9 mouse cellular contexts compared by ENCODE assay signal in genomic region chr1:133911456-133911855, GRCm38 (mm10). TPM values are rescaled to one million over a fixed set of nuclear protein-coding genes. Genes with fewer than 3 reads are reported as not detected.
DNase-seq lines count a peak whose midpoint lies in the region; ATAC-seq and TF ChIP-seq lines count a peak whose summit lies in the region.
"Had no signal": no experiment of that assay in that cellular context is flagged by ENCODE, and none has a peak within 500 bp of the region (broad histone marks: within the 10 kb centered on the region; RNA-seq: fewer than 3 reads in every experiment).

No protein-coding gene starts in this region.

- no peak for TF ChIP-seq EP300 in CH12.LX (IDR thresholded peaks at IDR 0.05; ENCODE audit: low read length)

- H3K79me2 ChIP-seq in CH12.LX (replicated peaks; ENCODE audit: control insufficient read depth, extremely low read depth, insufficient read depth, poor library complexity, severe bottlenecking): no peaks in the 10 kb centered on the region

- dilution Hi-C loops in CH12.LX (cut with MboI; ENCODE audit: extremely low pct_ligation_motif_present, extremely low pct_unique_long_range_greater_than_20kb, low sequenced_read_pairs): no loop called here

- H3K36me3 ChIP-seq in kidney, embryonic 16.5 days (ENCODE audit: insufficient read depth, low read length): no peaks in the 10 kb centered on the region
- H3K36me3 ChIP-seq in CH12.LX (replicated peaks in 1 of 2; ENCODE audit: control insufficient read depth in 1 of 2, insufficient read depth in 1 of 2, low read length in 1 of 2): no peaks in the 10 kb centered on the region
- H3K36me3 ChIP-seq: limb, embryonic 13.5 days had no signal

- WGBS in kidney, embryonic 16.5 days: 25% methylated on average over 4 of the region's 4 CpGs

- peak; percentile 74 for TF ChIP-seq RAD21 in CH12.LX (IDR thresholded peaks at IDR 0.05; ENCODE audit: low read depth, low read length)

- no peak for TF ChIP-seq POLR2A in CH12.LX (IDR thresholded peaks at IDR 0.05; ENCODE audit: low read depth, low read length)
- no peak for TF ChIP-seq POLR2A in embryonic fibroblast, embryonic 13.5 days (IDR thresholded peaks at IDR 0.05; ENCODE audit: low read depth, low read length)

- H3K9me3 ChIP-seq in kidney, embryonic 16.5 days (ENCODE audit: low read length): no peaks in the 10 kb centered on the region
- no peaks in the 10 kb centered on the region for H3K9me3 ChIP-seq in CH12.LX (replicated peaks; ENCODE audit: low read length)
- H3K9me3 ChIP-seq: limb, embryonic 13.5 days had no signal

- H3K4me3 ChIP-seq in kidney, embryonic 16.5 days (ENCODE audit: low read length): no peak overlapping the region
- no peak overlapping the region for H3K4me3 ChIP-seq in CH12.LX (replicated peaks in 1 of 3; ENCODE audit: low read depth in 2 of 3, low read length in 2 of 3, poor library complexity in 1 of 3)
- H3K4me3 ChIP-seq in embryonic fibroblast, embryonic 13.5 days (ENCODE audit: insufficient read depth, low read length): no peak overlapping the region
- H3K4me3 ChIP-seq: limb, embryonic 13.5 days had no signal

- DNase-seq in kidney, adult 18-20 months: peak; percentile 52
- DNase-seq in CH12.LX (ENCODE audit: extremely low read depth): peak; percentile 59
- peak; percentile 80 for DNase-seq in adrenal gland, postnatal 25 days
- peak; percentile 66 to 71 for DNase-seq in kidney, postnatal 25 days
- DNase-seq in mesoderm, embryonic 11.5 days (ENCODE audit: low read depth, low spot score): peak; percentile 85

- no peaks in the 10 kb centered on the region for H3K27me3 ChIP-seq in kidney, embryonic 16.5 days (ENCODE audit: insufficient read depth, low read length)
- peaks cover 89% of the 10 kb centered on the region for H3K27me3 ChIP-seq in CH12.LX (replicated peaks)

- ATAC-seq in kidney, embryonic 16.5 days (ENCODE audit: low FRiP score, low TSS enrichment): no peak
- no peak; the same call in 1 of the 2 replicates for ATAC-seq in frontal cortex, adult (ENCODE audit: low TSS enrichment)

- no peak overlapping the region for H3K4me2 ChIP-seq in kidney, embryonic 16.5 days (replicated peaks; ENCODE audit: low read depth, low read length)
- no peak overlapping the region for H3K4me2 ChIP-seq in CH12.LX (ENCODE audit: insufficient read depth, low read depth, poor library complexity, severe bottlenecking)
- H3K4me2 ChIP-seq: limb, embryonic 13.5 days had no signal

- no peak overlapping the region for H3K9ac ChIP-seq in kidney, embryonic 16.5 days (replicated peaks; ENCODE audit: low read length)
- H3K9ac ChIP-seq in CH12.LX (ENCODE audit: insufficient read depth, low read depth): no peak overlapping the region
- H3K9ac ChIP-seq: limb, embryonic 13.5 days had no signal

- TF ChIP-seq CTCF in CH12.LX (conservative IDR thresholded peaks at IDR 0.05 in 1 of 2, IDR thresholded peaks at IDR 0.05 in 1 of 2; ENCODE audit: low read depth in 2 of 2, low read length in 2 of 2): peak; percentile 88 to 99
- peak; percentile 82; the same call in 1 of the 2 replicates for TF ChIP-seq CTCF in embryonic fibroblast, embryonic 13.5 days (IDR thresholded peaks at IDR 0.05; ENCODE audit: borderline replicate concordance, insufficient read depth, low read length)

- in situ Hi-C loops in CH12.LX (cut with MboI; ENCODE audit: low pct_ligation_motif_present, low pct_unique_long_range_greater_than_20kb, low sequenced_read_pairs): loop anchor here (5.0 to 25.0 kb wide), 2 partner anchors 136 to 401 kb away; no protein-coding TSS in a partner anchor

- H3K27ac ChIP-seq in kidney, embryonic 16.5 days (ENCODE audit: low read length): no peak overlapping the region
- no peak overlapping the region for H3K27ac ChIP-seq in CH12.LX (ENCODE audit: insufficient read depth, low read depth)
- H3K27ac ChIP-seq in embryonic fibroblast, embryonic 13.5 days (ENCODE audit: insufficient read depth, low read length): no peak overlapping the region
- H3K27ac ChIP-seq: limb, embryonic 13.5 days had no signal

- H3K4me1 ChIP-seq in kidney, embryonic 16.5 days (ENCODE audit: insufficient read depth, low read length): peaks cover 21% of the 10 kb centered on the region
- H3K4me1 ChIP-seq in CH12.LX (ENCODE audit: control insufficient read depth in 1 of 2, insufficient read depth in 2 of 2): peaks cover 0 to 4% of the 10 kb centered on the region in 2 experiments; a peak in 2 of 4 replicates
- H3K4me1 ChIP-seq in embryonic fibroblast, embryonic 13.5 days (ENCODE audit: control insufficient read depth, insufficient read depth, low read length): peaks cover 15% of the 10 kb centered on the region

TF ChIP-seq in CH12.LX, 34 proteins besides CTCF, POLR2A, EP300 and RAD21:
- peak; percentile 91 for TF ChIP-seq SMC3 (IDR thresholded peaks at IDR 0.05; ENCODE audit: low read depth, low read length)
- no peak for TF ChIP-seq NRF1 (IDR thresholded peaks at IDR 0.05; ENCODE audit: low read depth, low read length)

RNA-seq across cellular contexts. Expression of gene Optc, which starts 3.7 kb away (rescaled TPM):
- polyA plus RNA-seq in kidney, embryonic 16.5 days (2015; fragmentation: Nextera tagmentation; extraction: Ambion mirVana): 0.18 and 0.47 TPM in 2 replicates
- total RNA-seq in CH12.LX (2012; rRNA removed): not detected in 2 replicates
- not detected in 2 replicates for total RNA-seq in CH12.LX (2014; rRNA removed)
- not detected in 2 replicates for polyA plus RNA-seq in CH12.LX (2012; ENCODE audit: insufficient read length, low read depth)
- 1.0 and 1.2 TPM in 2 replicates for total RNA-seq in adrenal gland, postnatal 25 days (2021)
- 4.3 and 7.0 TPM in 2 replicates for polyA plus RNA-seq in embryonic fibroblast, embryonic 13.5 days (2011; ENCODE audit: insufficient read length, low read depth, missing spikeins)

RNA-seq across cellular contexts. Expression of gene Prelp, which starts 9.8 kb away (rescaled TPM):
- 2.1 and 2.6 TPM in 2 replicates for polyA plus RNA-seq in kidney, embryonic 16.5 days (2015; fragmentation: Nextera tagmentation; extraction: Ambion mirVana)
- total RNA-seq in CH12.LX (2012; rRNA removed) (not detected in 2 replicates), CH12.LX (2014; rRNA removed) (not detected in 2 replicates)
- not detected in 2 replicates for polyA plus RNA-seq in CH12.LX (2012; ENCODE audit: insufficient read length, low read depth)
- total RNA-seq in adrenal gland, postnatal 25 days (2021): 38.0 and 39.8 TPM in 2 replicates
- 28.4 and 42.1 TPM in 2 replicates for polyA plus RNA-seq in embryonic fibroblast, embryonic 13.5 days (2011; ENCODE audit: insufficient read length, low read depth, missing spikeins)
